Mouse (Mus musculus): ENCODE results near the gene Npas4.
"Not testable (repeated sequence)": the region's sequence is repeated elsewhere in the genome, so short reads cannot be mapped to it uniquely, and the experiment has no call there.

Gene Npas4

GRCm38 (mm10) chr19:4992904-4993303, 2.8 kb upstream of the Npas4 start:
- in situ Hi-C loops (cut with MboI, MseI): no loop called here

GRCm38 (mm10) chr19:4992371-4992770, 2.3 kb upstream of the Npas4 start:
- in situ Hi-C loops (cut with MboI, MseI): no loop called here

DNA sequence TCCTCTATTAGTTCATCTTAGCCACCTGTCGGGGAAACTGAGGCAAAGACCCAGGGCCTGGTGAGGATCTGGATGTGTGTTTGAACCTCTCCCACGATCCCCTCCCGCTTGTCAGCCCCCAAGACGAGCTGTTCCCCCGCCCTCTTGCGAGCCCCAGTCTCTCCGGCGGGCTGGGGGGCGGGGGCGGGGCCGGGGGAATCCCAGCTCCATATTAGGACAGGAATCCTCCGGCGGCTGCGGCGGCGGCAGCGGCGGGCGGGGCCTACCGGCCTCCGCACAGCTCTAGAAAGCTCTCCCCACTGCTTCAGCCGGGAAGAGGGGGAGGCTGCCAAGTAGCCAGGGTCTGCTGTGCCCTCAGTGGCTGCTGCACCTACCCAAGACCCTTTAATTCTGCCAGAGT, 600 bp upstream of the Npas4 start:
- in situ Hi-C loops (cut with MboI, MseI): no loop called here

- in situ Hi-C loops (cut with MboI, MseI): no loop called here
Observed at GRCm38 (mm10) chr19:4989434-4990255, 471 bp downstream of the Npas4 start.

- in situ Hi-C loops (cut with MboI, MseI): no loop called here
Observed at GRCm38 (mm10) chr19:4989013-4989412, 1.1 kb downstream of the Npas4 start.

DNA sequence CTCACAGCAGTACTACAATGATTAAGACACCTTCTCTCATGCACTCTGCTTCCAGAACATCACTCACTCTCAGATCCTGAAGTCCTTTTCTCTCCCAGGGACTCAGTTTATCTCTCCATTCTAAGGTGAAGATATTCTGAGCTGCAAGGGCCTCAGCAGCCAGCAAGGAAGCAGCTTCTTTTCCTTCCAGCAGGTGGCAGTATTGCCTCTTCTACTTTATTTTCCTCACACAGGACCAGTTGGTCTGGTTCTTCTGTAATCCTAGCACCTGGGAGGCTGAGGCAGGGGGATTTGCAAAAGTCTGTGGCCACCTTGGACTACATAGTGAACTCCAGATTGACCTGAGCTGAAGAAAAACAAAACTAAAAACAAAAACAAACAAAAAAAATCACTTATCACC, 8.3 kb downstream of the Npas4 start:
- in situ Hi-C loops (cut with MboI, MseI): no loop called here

DNA sequence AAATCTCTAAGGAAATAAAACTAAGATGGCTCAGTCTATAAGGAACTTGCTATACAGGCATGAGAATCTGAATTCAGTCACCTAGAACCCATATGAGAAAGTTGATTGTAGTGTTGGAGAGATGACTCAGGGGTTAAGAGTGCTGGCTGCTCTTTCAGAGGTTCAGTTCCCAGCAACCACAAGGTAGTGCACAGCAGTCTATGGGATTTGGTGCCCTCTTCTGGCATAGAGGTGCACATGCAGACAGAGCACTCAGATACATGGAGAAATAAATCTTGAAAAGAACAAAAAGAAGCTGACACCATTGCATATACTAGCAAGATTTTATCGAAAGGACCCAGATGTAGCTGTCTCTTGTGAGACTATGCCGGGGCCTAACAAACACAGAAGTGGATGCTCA, 21.9 kb downstream of the Npas4 start:
- in situ Hi-C loops (cut with MboI, MseI): no loop called here

GRCm38 (mm10) chr19:4961928-4962601, 28.1 kb downstream of the Npas4 start, which contains the start of gene Mrpl11:
Mrpl11 (plus strand) TSS chr19:4962147.
- in situ Hi-C loops (cut with MboI, MseI): loop anchor here (5.0 kb wide), 1 partner anchor 85 kb away; the partner anchor contains the start of genes Actn3 and Zdhhc24

DNA sequence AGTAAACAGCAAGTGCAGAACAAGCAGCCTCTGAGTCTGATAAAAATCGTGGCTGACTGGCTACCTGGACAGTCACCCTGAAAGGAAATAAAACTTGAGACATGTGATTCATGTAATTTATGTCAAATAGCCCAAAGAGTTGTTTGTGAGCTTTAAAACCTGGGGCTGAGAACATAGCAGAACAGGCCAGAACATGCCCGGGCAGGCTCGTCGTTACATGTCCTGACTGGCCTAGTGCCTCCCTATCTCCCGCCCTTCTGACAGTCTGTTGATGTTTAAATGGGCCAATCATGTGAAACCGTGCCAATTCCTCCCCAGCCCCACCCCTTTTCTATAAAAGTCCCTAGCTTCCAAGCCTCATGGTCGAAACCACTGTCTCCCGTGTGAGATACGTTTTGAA, 41.5 kb downstream of the Npas4 start:
- in situ Hi-C loops (cut with MboI, MseI): not testable (repeated sequence)

GRCm38 (mm10) chr19:4945540-4945939, 44.6 kb downstream of the Npas4 start:
- in situ Hi-C loops (cut with MboI, MseI): no loop called here

GRCm38 (mm10) chr19:4943253-4943588, 46.9 kb downstream of the Npas4 start:
- in situ Hi-C loops (cut with MboI, MseI): no loop called here

GRCm38 (mm10) chr19:4942551-4943252, 47.4 kb downstream of the Npas4 start, which contains the start of gene Peli3:
Peli3 (minus strand) TSS chr19:4943127.
- in situ Hi-C loops (cut with MboI, MseI): no loop called here

GRCm38 (mm10) chr19:4937444-4938310, 52.4 kb downstream of the Npas4 start:
- in situ Hi-C loops (cut with MboI, MseI): no loop called here

DNA sequence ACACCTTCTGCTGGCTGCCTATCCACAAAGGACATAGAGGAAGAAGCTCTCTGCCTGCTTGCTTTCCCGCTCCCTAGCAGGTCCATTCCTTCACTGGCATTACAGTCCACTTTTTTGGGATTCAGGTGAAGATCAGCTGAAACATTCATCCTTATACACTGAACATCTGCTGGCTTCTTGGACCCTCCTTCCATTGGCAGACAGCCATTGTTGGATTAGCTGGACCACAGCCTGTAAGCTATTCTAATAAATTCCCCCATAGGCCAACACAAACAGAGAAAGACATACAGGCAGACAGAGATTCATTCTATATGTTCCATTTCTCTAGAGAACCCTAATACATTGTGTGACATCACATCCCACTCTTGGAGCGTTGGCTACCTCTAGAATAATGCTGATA, 53.2 kb downstream of the Npas4 start:
- in situ Hi-C loops (cut with MboI, MseI): no loop called here

Measured in regulatory T cell (primary cell).